Mouse (Mus musculus) embryonic fibroblast, embryonic 13.5 days (primary cell): ENCODE measurements around the gene Zfp568. TPM values are rescaled to one million over a fixed set of nuclear protein-coding genes. Genes with fewer than 3 reads are reported as not detected.

Experiments
- H3K27ac ChIP-seq: 2 replicates; pipeline ENCODE4 v1.5.1; 2012; ENCODE audit warnings: low read length, control low read depth, inconsistent platforms; ENCODE audit not compliant: insufficient read depth
- H3K4me1 ChIP-seq: 2 replicates; pipeline ENCODE4 v1.6.1; 2011; ENCODE audit warnings: low read length; ENCODE audit not compliant: control insufficient read depth, insufficient read depth
- H3K4me3 ChIP-seq: 2 replicates; pipeline ENCODE4 v1.5.1; 2011; ENCODE audit warnings: mild to moderate bottlenecking, control low read depth, low read length; ENCODE audit not compliant: insufficient read depth
- CTCF ChIP-seq: IDR thresholded peaks from 2 replicates; pipeline ENCODE4 v1.5.1; 2011; ENCODE audit warnings: mild to moderate bottlenecking, control low read depth, low read length, moderate library complexity, borderline replicate concordance; ENCODE audit not compliant: insufficient read depth
- POLR2A ChIP-seq: IDR thresholded peaks from 2 replicates; pipeline ENCODE4 v1.6.1; 2011; ENCODE audit warnings: low read depth, mild to moderate bottlenecking, control low read depth, low read length, moderate library complexity
- polyA plus RNA-seq: library from polyadenylated mRNA; stranded (reverse); fragments of >200 nt; gene quantifications from 2 replicates; pipeline ENCODE4 v1.2.4, GENCODE M21; 2011; ENCODE audit warnings: low read depth; ENCODE audit not compliant: missing spikeins, insufficient read length

The Zfp568 gene
- polyA plus RNA-seq, 1 experiment, result 21.7 TPM

- peak overlapping the region; percentile 57 for H3K27ac ChIP-seq
- no peak overlapping the region for H3K4me3 ChIP-seq
- TF ChIP-seq CTCF (no peak), POLR2A (no peak)
- H3K4me1 ChIP-seq, result peaks cover 16% of the 10 kb centered on the region
Observed at GRCm38 (mm10) chr7:30009321-30010085, 25.7 kb downstream of the Zfp568 start.

- no peak for TF ChIP-seq POLR2A
- no peak for TF ChIP-seq CTCF
- peak overlapping the region; percentile 57; the same call in 1 of the 2 replicates for H3K27ac ChIP-seq
- peaks cover 16% of the 10 kb centered on the region for H3K4me1 ChIP-seq
- H3K4me3 ChIP-seq, result no peak overlapping the region
Observed at GRCm38 (mm10) chr7:30010551-30011195, 26.9 kb downstream of the Zfp568 start.

- TF ChIP-seq CTCF (no peak), POLR2A (no peak)
- Histone ChIP-seq H3K4me3 (no peak overlapping the region), H3K27ac (no peak overlapping the region), H3K4me1 (peaks cover 14% of the 10 kb centered on the region)
Observed at GRCm38 (mm10) chr7:30012956-30013363, 29.2 kb downstream of the Zfp568 start.

- Histone ChIP-seq H3K4me1 (no peaks in the 10 kb centered on the region), H3K27ac (no peak overlapping the region), H3K4me3 (no peak overlapping the region)
- TF ChIP-seq CTCF (no peak), POLR2A (no peak)
Observed at GRCm38 (mm10) chr7:30017226-30017625, 33.5 kb downstream of the Zfp568 start.

- Histone ChIP-seq H3K4me3 (no peak overlapping the region), H3K4me1 (no peaks in the 10 kb centered on the region), H3K27ac (no peak overlapping the region)
- TF ChIP-seq CTCF, result no peak
- TF ChIP-seq POLR2A, result no peak
Observed at GRCm38 (mm10) chr7:30019543-30019942, 35.8 kb downstream of the Zfp568 start.

GRCm38 (mm10) chr7:30023324-30023723 lies 39.6 kb downstream of the Zfp568 start:
- TF ChIP-seq POLR2A (no peak), CTCF (no peak)
- H3K4me3 ChIP-seq, result no peak overlapping the region
- H3K27ac ChIP-seq, result no peak overlapping the region
- no peaks in the 10 kb centered on the region for H3K4me1 ChIP-seq

GRCm38 (mm10) chr7:30023800-30024199 lies 40.0 kb downstream of the Zfp568 start:
- Histone ChIP-seq H3K4me1 (no peaks in the 10 kb centered on the region), H3K4me3 (no peak overlapping the region), H3K27ac (no peak overlapping the region)
- TF ChIP-seq POLR2A (no peak), CTCF (no peak)

- Histone ChIP-seq H3K4me1 (no peaks in the 10 kb centered on the region), H3K27ac (no peak overlapping the region), H3K4me3 (no peak overlapping the region)
- TF ChIP-seq POLR2A, result no peak
- TF ChIP-seq CTCF, result 0 out of 2 replicates have a peak, but pooled peaks have one; percentile 8
Observed at GRCm38 (mm10) chr7:30025358-30025757, 41.6 kb downstream of the Zfp568 start.

- Histone ChIP-seq H3K27ac (no peak overlapping the region), H3K4me3 (no peak overlapping the region), H3K4me1 (no peaks in the 10 kb centered on the region)
- no peak for TF ChIP-seq POLR2A
Observed at GRCm38 (mm10) chr7:30027331-30027730, 43.6 kb downstream of the Zfp568 start.

- no peaks in the 10 kb centered on the region for H3K4me1 ChIP-seq
- no peak overlapping the region for H3K27ac ChIP-seq
- H3K4me3 ChIP-seq, result no peak overlapping the region
- TF ChIP-seq CTCF, result no peak
Observed at GRCm38 (mm10) chr7:30028572-30028971, 44.8 kb downstream of the Zfp568 start.
